ENCODE assay signal across 11 mouse cellular contexts in the genomic region with DNA sequence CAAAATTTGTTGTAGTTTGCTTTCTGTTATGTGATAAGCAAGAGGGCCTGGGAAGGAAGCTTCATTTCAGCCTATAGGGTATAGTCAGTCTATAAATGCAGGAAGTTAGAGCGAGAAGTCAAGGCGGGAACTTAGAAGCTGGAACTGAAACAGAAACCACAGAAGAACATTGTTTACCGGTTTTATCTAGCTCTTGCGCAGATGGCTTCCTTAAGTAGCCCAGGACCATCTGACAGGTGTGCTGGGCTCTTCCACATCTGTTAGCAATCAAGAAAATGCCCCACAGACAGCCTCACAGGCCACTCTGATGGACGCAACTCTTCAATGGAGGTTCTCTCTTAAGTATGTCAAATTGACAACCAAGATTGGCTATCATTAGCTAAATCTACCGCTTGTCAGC. TPM values are rescaled to one million over a fixed set of nuclear protein-coding genes. Genes with fewer than 3 reads are reported as not detected.
DNase-seq lines count a peak whose midpoint lies in the region; TF ChIP-seq lines count a peak whose summit lies in the region.
"Had no signal": no experiment of that assay in that cellular context is flagged by ENCODE, and none has a peak within 500 bp of the region (broad histone marks: within the 10 kb centered on the region; RNA-seq: fewer than 3 reads in every experiment).

No protein-coding gene starts in this region.

- peak; percentile 29; the same call in 1 of the 2 replicates for TF ChIP-seq POLR2A in CH12.LX (IDR thresholded peaks at IDR 0.05; ENCODE audit: low read depth, low read length)
- no peak for TF ChIP-seq POLR2A in cerebellum, adult 2 months (IDR thresholded peaks at IDR 0.05; ENCODE audit: borderline replicate concordance, insufficient read depth, low read length)

- H3K79me2 ChIP-seq in CH12.LX (replicated peaks; ENCODE audit: control insufficient read depth, extremely low read depth, insufficient read depth, poor library complexity, severe bottlenecking) = no peaks in the 10 kb centered on the region

- H3K27me3 ChIP-seq in CH12.LX (replicated peaks) = no peaks in the 10 kb centered on the region
- H3K27me3 ChIP-seq in cerebellum, adult 2 months (ENCODE audit: control insufficient read depth, insufficient read depth, low read length) = no peaks in the 10 kb centered on the region
- H3K27me3 ChIP-seq: embryonic facial prominence, embryonic 13.5 days had no signal

- H3K27ac ChIP-seq in CH12.LX (ENCODE audit: insufficient read depth, low read depth) = peak overlapping the region; percentile 4; the same call in 1 of the 2 replicates
- H3K27ac ChIP-seq in cerebellum, adult 2 months (ENCODE audit: insufficient read depth, low read length) = no peak overlapping the region
- H3K27ac ChIP-seq: embryonic facial prominence, embryonic 13.5 days; gastrocnemius, adult 2 months; hindbrain, embryonic 10.5 days had no signal

- no peak for TF ChIP-seq CTCF in CH12.LX (conservative IDR thresholded peaks at IDR 0.05 in 1 of 2, IDR thresholded peaks at IDR 0.05 in 1 of 2; ENCODE audit: low read depth in 2 of 2, low read length in 2 of 2)
- TF ChIP-seq CTCF in cerebellum, adult 2 months (IDR thresholded peaks at IDR 0.05; ENCODE audit: borderline replicate concordance, insufficient read depth, low read depth, low read length) = no peak

- dilution Hi-C loops in CH12.LX (cut with MboI; ENCODE audit: extremely low pct_ligation_motif_present, extremely low pct_unique_long_range_greater_than_20kb, low sequenced_read_pairs) = no loop called here

- TF ChIP-seq RAD21 in CH12.LX (IDR thresholded peaks at IDR 0.05; ENCODE audit: low read depth, low read length) = peak; percentile 6

- in situ Hi-C loops in CH12.LX (cut with MboI; ENCODE audit: low pct_ligation_motif_present, low pct_unique_long_range_greater_than_20kb, low sequenced_read_pairs) = no loop called here

- TF ChIP-seq EP300 in CH12.LX (IDR thresholded peaks at IDR 0.05; ENCODE audit: low read length) = peak; percentile 98

- WGBS in cerebellum, adult 2 months = 93% methylated on average over 6 of the region's 6 CpGs

- no peaks in the 10 kb centered on the region for H3K36me3 ChIP-seq in CH12.LX (replicated peaks in 1 of 2; ENCODE audit: control insufficient read depth in 1 of 2, insufficient read depth in 1 of 2, low read length in 1 of 2)
- H3K36me3 ChIP-seq: embryonic facial prominence, embryonic 13.5 days; hindbrain, embryonic 10.5 days had no signal

- no peak overlapping the region for H3K4me3 ChIP-seq in CH12.LX (replicated peaks in 1 of 3; ENCODE audit: low read depth in 2 of 3, low read length in 2 of 3, poor library complexity in 1 of 3)
- H3K4me3 ChIP-seq in cerebellum, adult 2 months (replicated peaks; ENCODE audit: insufficient read depth, low read depth, low read length) = no peak overlapping the region
- H3K4me3 ChIP-seq: embryonic facial prominence, embryonic 13.5 days; gastrocnemius, adult 2 months; hindbrain, embryonic 10.5 days had no signal

- peaks cover 12 to 51% of the 10 kb centered on the region in 2 experiments for H3K4me1 ChIP-seq in CH12.LX (ENCODE audit: control insufficient read depth in 1 of 2, insufficient read depth in 2 of 2)
- H3K4me1 ChIP-seq in cerebellum, adult 2 months (ENCODE audit: control insufficient read depth, insufficient read depth, low read length) = no peaks in the 10 kb centered on the region
- H3K4me1 ChIP-seq: embryonic facial prominence, embryonic 13.5 days; hindbrain, embryonic 10.5 days had no signal

- H3K9me3 ChIP-seq in CH12.LX (replicated peaks; ENCODE audit: low read length) = peaks cover 6% of the 10 kb centered on the region
- H3K9me3 ChIP-seq: embryonic facial prominence, embryonic 13.5 days; hindbrain, embryonic 10.5 days had no signal

- peak overlapping the region; percentile 58; the same call in 1 of the 2 replicates for H3K9ac ChIP-seq in CH12.LX (ENCODE audit: insufficient read depth, low read depth)
- H3K9ac ChIP-seq: embryonic facial prominence, embryonic 13.5 days; lung, embryonic 14.5 days had no signal

- H3K4me2 ChIP-seq in CH12.LX (ENCODE audit: insufficient read depth, low read depth, poor library complexity, severe bottlenecking) = peak overlapping the region; percentile 73
- H3K4me2 ChIP-seq: embryonic facial prominence, embryonic 13.5 days; lung, embryonic 14.5 days had no signal

- DNase-seq in A20 (ENCODE audit: low read depth, low spot score) (peak; percentile 91), CH12.LX (ENCODE audit: extremely low read depth) (peak; percentile 91)
- peak; percentile 92 for DNase-seq in induced T-regulatory cell, adult 2 months (ENCODE audit: low read depth)
- peak; percentile 60 to 65 for DNase-seq in natural killer cell, adult 2 months (ENCODE audit: low spot score in 2 of 2)
- DNase-seq in neural tube, embryonic 10.5 days (ENCODE audit: extremely low spot score, low spot score) = no peak
- DNase-seq in cerebellum, adult 2 months = no peak
- DNase-seq in spleen, postnatal 4 days (ENCODE audit: low spot score in 2 of 2) = no peak
- DNase-seq: gastrocnemius, adult 2 months; lung, embryonic 14.5 days had no signal

TF ChIP-seq in CH12.LX, 34 proteins besides CTCF, POLR2A, EP300 and RAD21:
- TF ChIP-seq MAZ (IDR thresholded peaks at IDR 0.05; ENCODE audit: low read depth, low read length) (no peak), MEF2A (IDR thresholded peaks at IDR 0.05; ENCODE audit: borderline replicate concordance, low read depth, low read length) (peak; percentile 86), JUN (IDR thresholded peaks at IDR 0.05; ENCODE audit: insufficient read depth, low read depth, low read length) (peak; percentile 27), MYC (IDR thresholded peaks at IDR 0.05; ENCODE audit: low read depth, low read length) (peak; percentile 91), TCF12 (IDR thresholded peaks at IDR 0.05; ENCODE audit: low read depth, low read length) (peak; percentile 100), E2F4 (IDR thresholded peaks at IDR 0.05; ENCODE audit: insufficient replicate concordance, low read depth, low read length) (peak; percentile 100), POLR2AphosphoS2 (IDR thresholded peaks at IDR 0.05; ENCODE audit: low read depth, low read length) (no peak), KAT2A (IDR thresholded peaks at IDR 0.05; ENCODE audit: insufficient replicate concordance, low read length) (no peak), MAFK (IDR thresholded peaks at IDR 0.05; ENCODE audit: insufficient replicate concordance, low read length) (peak; percentile 74; the same call in 1 of the 2 replicates), SMC3 (IDR thresholded peaks at IDR 0.05; ENCODE audit: low read depth, low read length) (peak; percentile 27), ELF1 (IDR thresholded peaks at IDR 0.05; ENCODE audit: low read depth, low read length) (peak; percentile 83), BHLHE40 (IDR thresholded peaks at IDR 0.05; ENCODE audit: low read depth, low read length) (peak; percentile 63), RCOR1 (conservative IDR thresholded peaks at IDR 0.05; ENCODE audit: low read depth, low read length) (peak; percentile 94), MXI1 (IDR thresholded peaks at IDR 0.05; ENCODE audit: low read depth, low read length) (no peak), JUND (conservative IDR thresholded peaks at IDR 0.05; ENCODE audit: low read depth, low read length) (peak; percentile 70), SIN3A (IDR thresholded peaks at IDR 0.05; ENCODE audit: low read length) (peak; percentile 91), HCFC1 (IDR thresholded peaks at IDR 0.05; ENCODE audit: low read depth, low read length) (peak; percentile 66), MAX (IDR thresholded peaks at IDR 0.05; ENCODE audit: low read length) (peak; percentile 90), ZC3H11A (IDR thresholded peaks at IDR 0.05; ENCODE audit: low read depth, low read length) (no peak), USF2 (conservative IDR thresholded peaks at IDR 0.05; ENCODE audit: low read depth, low read length) (no peak), ZNF384 (IDR thresholded peaks at IDR 0.05; ENCODE audit: low read depth, low read length) (peak; percentile 38; the same call in 1 of the 2 replicates), PAX5 (IDR thresholded peaks at IDR 0.05; ENCODE audit: low read length) (no peak), IRF4 (IDR thresholded peaks at IDR 0.05; ENCODE audit: low read depth, low read length) (peak; percentile 96), NELFE (IDR thresholded peaks at IDR 0.05; ENCODE audit: low read depth, low read length) (no peak), ZKSCAN1 (IDR thresholded peaks at IDR 0.05; ENCODE audit: borderline replicate concordance, low read depth, low read length) (no peak), NRF1 (IDR thresholded peaks at IDR 0.05; ENCODE audit: low read depth, low read length) (peak; percentile 74), GABPA (IDR thresholded peaks at IDR 0.05; ENCODE audit: insufficient replicate concordance, low read depth, low read length) (no peak), TBP (conservative IDR thresholded peaks at IDR 0.05; ENCODE audit: low read depth, low read length) (peak; percentile 64; the same call in 1 of the 2 replicates), USF1 (IDR thresholded peaks at IDR 0.05; ENCODE audit: low read depth, low read length) (no peak; the same call in 1 of the 2 replicates), CHD1 (IDR thresholded peaks at IDR 0.05; ENCODE audit: low read depth, low read length) (no peak), ZMIZ1 (IDR thresholded peaks at IDR 0.05; ENCODE audit: low read depth, low read length) (no peak), ETS1 (conservative IDR thresholded peaks at IDR 0.05; ENCODE audit: low read depth, low read length) (peak; percentile 94), UBTF (IDR thresholded peaks at IDR 0.05; ENCODE audit: low read depth, low read length) (no peak), CHD2 (IDR thresholded peaks at IDR 0.05; ENCODE audit: low read length) (peak; percentile 64; the same call in 1 of the 2 replicates)

RNA-seq across cellular contexts. Expression of a gene that starts 18.3 kb away (rescaled TPM):
- total RNA-seq in CH12.LX (2012; rRNA removed) (111 and 142 TPM in 2 replicates), CH12.LX (2014; rRNA removed) (277 and 278 TPM in 2 replicates)
- 102 and 109 TPM in 2 replicates for polyA plus RNA-seq in CH12.LX (2012; ENCODE audit: insufficient read length, low read depth)
- polyA plus RNA-seq in cerebellum, adult 2 months (2012; rRNA removed) = 123 and 133 TPM in 2 replicates

Comparison
In these comparisons a context has a peak if more than half of its experiments do, and no peak if none do; other contexts are left out.
1. DNase-seq: peak in A20 (single experiment), CH12.LX (single experiment), induced T-regulatory cell, adult 2 months (single experiment) and natural killer cell, adult 2 months (2 of 2); none in neural tube, embryonic 10.5 days (single experiment), cerebellum, adult 2 months (0 of 2) and spleen, postnatal 4 days (0 of 2).